Mouse (Mus musculus) Muller cell, postnatal 12 days (primary cell): ENCODE data around the gene Larp1b.
A peak's percentile ranks its signal among the peaks of the same experiment; 100 is the strongest.
"Not testable (repeated sequence)": the region's sequence is repeated elsewhere in the genome, so short reads cannot be mapped to it uniquely, and the experiment has no call there.

Source experiments
- DNase-seq: peaks from one replicate; pipeline ENCODE4 v3.0.0-alpha.2; 2015; ENCODE audit errors: inconsistent ontology term

Gene Larp1b

GRCm38 (mm10) chr3:40949170-40949902 is at the start of gene Larp1b:
Gene Larp1b, plus strand, starts transcription at chr3:40949828.
- DNase-seq = peak; percentile 100

GRCm38 (mm10) chr3:40902443-40902842 is 47.2 kb upstream of the Larp1b start, which contains the start of gene 1700034I23Rik:
Gene 1700034I23Rik, minus strand, starts transcription at chr3:40902543.
- not testable (repeated sequence) for DNase-seq

GRCm38 (mm10) chr3:40938189-40938588 is 11.4 kb upstream of the Larp1b start:
- no peak for DNase-seq

- no peak for DNase-seq
Measured at GRCm38 (mm10) chr3:40938592-40938991, 11.0 kb upstream of the Larp1b start.

- no peak for DNase-seq
Measured at GRCm38 (mm10) chr3:40939019-40939418, 10.6 kb upstream of the Larp1b start.

- DNase-seq = peak; percentile 48
Measured at GRCm38 (mm10) chr3:40949903-40950600, 424 bp downstream of the Larp1b start.

GRCm38 (mm10) chr3:40950601-40951201 is 1.1 kb downstream of the Larp1b start:
- peak; percentile 73 for DNase-seq

GRCm38 (mm10) chr3:40951365-40951764 is 1.7 kb downstream of the Larp1b start:
- DNase-seq = peak; percentile 35

- no peak for DNase-seq
Measured at GRCm38 (mm10) chr3:40952606-40953005, 3.0 kb downstream of the Larp1b start.

- no peak for DNase-seq
Measured at GRCm38 (mm10) chr3:40954792-40955191, 5.2 kb downstream of the Larp1b start.

- no peak for DNase-seq
Measured at GRCm38 (mm10) chr3:40958831-40959230, 9.2 kb downstream of the Larp1b start.

- no peak for DNase-seq
Measured at GRCm38 (mm10) chr3:40980758-40981157, 31.1 kb downstream of the Larp1b start.

- DNase-seq = no peak
Measured at GRCm38 (mm10) chr3:40987539-40987938, 37.9 kb downstream of the Larp1b start.

- DNase-seq = peak; percentile 12
Measured at GRCm38 (mm10) chr3:40988722-40989121, 39.1 kb downstream of the Larp1b start.

- DNase-seq = no peak
Measured at GRCm38 (mm10) chr3:40991541-40991940, 41.9 kb downstream of the Larp1b start.

GRCm38 (mm10) chr3:40995161-40995560 is 45.5 kb downstream of the Larp1b start:
- peak; percentile 14 for DNase-seq

GRCm38 (mm10) chr3:41009315-41009714 is 59.7 kb downstream of the Larp1b start:
- no peak for DNase-seq

- no peak for DNase-seq
Measured at GRCm38 (mm10) chr3:41009990-41010389, 60.4 kb downstream of the Larp1b start.

GRCm38 (mm10) chr3:41010701-41011100 is 61.1 kb downstream of the Larp1b start:
- no peak for DNase-seq

GRCm38 (mm10) chr3:41012451-41012850 is 62.8 kb downstream of the Larp1b start:
- DNase-seq = no peak

- no peak for DNase-seq
Measured at GRCm38 (mm10) chr3:41014946-41015345, 65.3 kb downstream of the Larp1b start.

GRCm38 (mm10) chr3:41018022-41018608 is 68.5 kb downstream of the Larp1b start:
- no peak for DNase-seq
